Mouse (Mus musculus): ENCODE data around the gene Tpra1.

Gene Tpra1

DNA sequence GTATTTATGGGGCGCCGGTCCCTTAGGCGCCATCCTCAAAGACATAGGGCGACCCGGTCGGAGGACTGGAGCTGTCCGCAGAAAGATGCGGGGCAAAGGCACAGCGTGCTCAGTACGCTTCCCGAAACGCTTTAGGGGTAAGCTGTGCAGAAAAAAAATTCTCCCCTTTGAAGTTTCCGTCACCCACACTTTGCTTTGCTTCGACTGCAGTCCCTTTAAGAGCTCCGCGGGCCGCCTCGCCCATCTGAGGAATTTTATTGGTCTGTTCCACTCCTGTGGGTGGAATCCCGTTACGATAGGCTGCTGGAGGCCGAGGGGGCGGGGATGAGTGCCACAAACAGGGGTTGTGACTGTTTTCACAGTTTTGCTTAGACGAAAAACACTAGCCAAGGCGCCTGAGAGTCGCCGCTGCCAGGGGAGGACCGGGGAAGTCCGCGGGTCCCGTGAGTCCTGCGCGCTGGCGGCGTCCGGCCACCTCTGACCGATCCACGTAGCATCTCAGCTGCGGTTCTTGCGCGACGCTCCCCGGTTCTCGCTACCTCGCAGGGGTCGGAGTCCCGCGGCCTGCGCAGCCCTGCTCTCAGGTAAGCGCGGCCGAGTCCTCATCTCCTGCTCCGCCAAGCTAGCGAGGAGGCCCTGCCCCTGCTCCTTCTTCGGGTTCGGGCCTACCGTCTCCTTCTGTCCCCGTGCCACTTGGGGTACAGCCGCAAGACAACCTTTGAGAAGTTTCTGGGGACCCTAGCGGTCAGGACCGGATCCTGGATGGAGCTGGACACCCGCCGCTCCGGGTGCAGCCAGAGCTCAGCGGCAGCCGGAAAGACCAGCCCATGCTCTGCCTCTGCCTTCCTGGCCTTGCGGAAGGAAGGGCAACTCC is at the start of gene Tpra1:
Gene Tpra1 (plus strand): TSS at position 305 of the 874 bp plus-strand sequence.
- DNase-seq (ENCODE audit: extremely low spot score, low read depth, low spot score): peak; percentile 82

DNA sequence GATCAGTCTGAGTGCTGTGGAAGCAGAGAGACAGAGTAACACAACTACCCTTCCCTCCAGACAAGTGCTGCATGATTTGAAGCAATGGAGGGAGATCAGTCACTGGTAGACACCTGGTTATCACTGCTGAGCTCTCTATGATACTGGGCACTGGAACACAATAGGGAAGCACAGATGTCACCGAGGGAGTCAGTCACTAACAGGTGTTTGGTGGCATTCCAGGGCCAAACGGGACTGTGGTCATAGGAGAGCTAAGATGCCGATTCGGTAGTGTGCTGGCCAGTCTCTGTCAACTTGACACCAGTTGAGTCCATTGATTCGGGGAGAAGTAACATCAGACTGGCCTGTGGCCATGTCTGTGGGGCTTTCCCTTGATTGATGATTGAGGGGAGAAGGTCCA is 47.5 kb upstream of the Tpra1 start:
- no peak for DNase-seq (ENCODE audit: extremely low spot score, low read depth, low spot score)

DNA sequence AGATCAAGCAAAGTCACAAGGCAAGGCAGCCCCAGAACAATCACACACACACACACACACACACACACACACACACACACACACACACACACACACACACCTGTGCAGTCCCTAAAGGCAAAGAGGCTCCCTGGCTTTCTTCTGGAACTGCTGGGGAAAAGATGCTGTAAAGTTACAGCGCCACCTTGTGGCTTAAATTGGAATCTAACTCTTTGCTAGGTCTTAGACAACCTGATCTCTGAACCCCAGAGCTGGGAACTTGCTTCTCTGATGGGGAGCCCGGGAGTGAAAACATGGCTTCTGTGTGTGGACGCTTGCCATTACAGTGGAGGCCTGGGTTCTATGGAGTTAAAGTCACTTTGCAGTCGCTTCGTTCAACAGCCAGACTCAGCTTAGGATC is 46.4 kb upstream of the Tpra1 start:
- DNase-seq (ENCODE audit: extremely low spot score, low read depth, low spot score): peak; percentile 82

GRCm38 (mm10) chr6:88857249-88857648 is 44.8 kb upstream of the Tpra1 start:
- no peak for DNase-seq (ENCODE audit: extremely low spot score, low read depth, low spot score)

DNA sequence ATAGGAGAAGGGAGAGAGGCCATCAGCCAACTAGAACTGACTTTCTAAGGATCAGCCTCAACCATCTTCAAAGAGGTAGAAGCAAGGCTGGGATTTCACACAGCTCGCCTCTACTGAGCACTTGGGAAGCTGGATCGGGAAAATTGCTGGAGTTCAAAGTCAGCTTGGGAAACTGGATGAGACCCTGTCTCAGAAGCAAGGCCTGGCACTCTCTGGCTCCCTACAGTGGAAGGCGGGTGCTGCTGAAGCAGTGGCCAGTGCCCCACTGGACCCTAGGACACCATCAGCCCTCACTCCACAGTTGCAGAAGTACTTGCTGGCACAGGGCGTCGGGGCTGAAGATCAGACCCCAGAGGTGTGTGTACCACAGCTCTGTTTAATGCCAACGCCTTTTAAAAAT is 44.2 kb upstream of the Tpra1 start:
- DNase-seq (ENCODE audit: extremely low spot score, low read depth, low spot score): no peak

- no peak for DNase-seq (ENCODE audit: extremely low spot score, low read depth, low spot score)
Observed at GRCm38 (mm10) chr6:88858341-88858740, 43.7 kb upstream of the Tpra1 start.

DNA sequence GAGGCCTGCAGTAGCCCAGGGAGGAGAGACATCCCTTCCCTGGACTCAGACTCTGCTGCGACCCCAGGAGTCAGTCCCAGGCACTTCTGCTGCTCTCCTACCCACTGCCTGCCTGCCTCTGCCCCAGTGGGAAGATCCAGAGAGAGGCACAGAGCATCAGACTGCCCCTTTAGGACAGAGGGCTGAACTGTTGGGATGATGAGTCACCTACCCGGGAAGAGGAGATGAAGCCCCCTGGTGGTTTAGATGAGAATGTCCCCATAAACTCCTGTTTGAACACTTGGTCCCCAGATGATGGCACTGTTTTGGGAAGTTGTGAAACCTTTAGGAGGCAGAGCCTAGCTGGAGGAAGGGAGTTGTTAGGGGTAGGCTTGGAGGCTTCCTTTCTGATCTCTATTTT is 41.1 kb upstream of the Tpra1 start:
- no peak for DNase-seq (ENCODE audit: extremely low spot score, low read depth, low spot score)

DNA sequence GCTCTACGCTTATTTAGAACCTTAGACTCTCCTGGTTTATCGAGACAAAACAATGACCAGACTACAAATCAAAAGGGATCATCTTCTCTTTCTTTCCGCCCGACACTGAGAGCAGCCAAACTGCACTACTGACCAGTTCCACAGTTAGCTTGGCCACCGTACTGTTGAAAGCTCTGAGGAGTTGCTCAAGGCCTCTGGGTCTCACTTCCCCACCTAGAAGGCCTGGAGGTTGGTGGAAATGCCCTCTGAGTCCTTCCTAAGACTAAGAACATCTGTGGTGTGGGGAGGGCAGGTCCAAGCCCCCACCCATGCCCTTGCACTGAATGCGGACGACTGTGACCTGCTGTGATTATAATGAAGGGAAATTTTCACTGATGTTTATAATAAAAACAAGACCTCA is 36.3 kb upstream of the Tpra1 start:
- DNase-seq (ENCODE audit: extremely low spot score, low read depth, low spot score): no peak

DNA sequence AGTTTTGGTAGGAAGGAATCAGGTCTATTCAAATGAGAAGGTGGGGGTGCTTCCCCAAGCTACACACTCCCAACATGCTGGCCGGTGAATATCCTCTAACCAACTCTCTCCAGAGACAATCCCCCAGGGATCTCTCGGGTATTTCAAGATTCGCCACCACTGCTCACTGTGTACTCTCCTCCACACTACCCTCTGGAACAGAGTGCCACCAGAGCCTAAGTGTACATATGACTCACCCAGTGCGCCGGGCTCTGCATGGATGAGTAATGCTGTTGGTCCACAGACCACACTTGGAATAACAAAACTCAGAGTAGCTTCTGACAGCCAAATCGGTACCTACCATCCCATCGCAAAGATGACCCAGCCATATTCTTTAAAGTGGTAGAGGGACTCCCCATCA is 32.6 kb upstream of the Tpra1 start:
- DNase-seq (ENCODE audit: extremely low spot score, low read depth, low spot score): no peak

GRCm38 (mm10) chr6:88870594-88870993 is 31.5 kb upstream of the Tpra1 start:
- DNase-seq (ENCODE audit: extremely low spot score, low read depth, low spot score): no peak

DNA sequence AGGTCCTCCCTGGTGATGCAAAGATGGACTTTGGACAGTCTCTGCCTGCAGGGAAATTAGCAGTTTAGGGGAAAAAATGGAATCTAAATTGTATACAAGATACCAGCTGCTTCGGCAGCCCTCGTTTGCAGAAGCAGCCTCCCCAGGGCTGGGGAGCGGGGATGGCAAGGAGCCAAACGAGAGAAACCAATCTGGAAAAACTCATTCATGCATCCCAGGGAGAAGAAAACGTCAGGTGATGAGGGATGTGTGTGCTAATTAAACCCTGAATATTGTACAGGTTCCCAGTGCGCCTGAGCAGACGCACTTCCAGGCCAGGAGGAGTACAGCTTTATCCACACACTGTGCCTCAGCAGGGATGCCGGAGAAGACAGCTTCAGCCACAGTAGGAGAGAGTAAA is 30.5 kb upstream of the Tpra1 start:
- no peak for DNase-seq (ENCODE audit: extremely low spot score, low read depth, low spot score)

DNA sequence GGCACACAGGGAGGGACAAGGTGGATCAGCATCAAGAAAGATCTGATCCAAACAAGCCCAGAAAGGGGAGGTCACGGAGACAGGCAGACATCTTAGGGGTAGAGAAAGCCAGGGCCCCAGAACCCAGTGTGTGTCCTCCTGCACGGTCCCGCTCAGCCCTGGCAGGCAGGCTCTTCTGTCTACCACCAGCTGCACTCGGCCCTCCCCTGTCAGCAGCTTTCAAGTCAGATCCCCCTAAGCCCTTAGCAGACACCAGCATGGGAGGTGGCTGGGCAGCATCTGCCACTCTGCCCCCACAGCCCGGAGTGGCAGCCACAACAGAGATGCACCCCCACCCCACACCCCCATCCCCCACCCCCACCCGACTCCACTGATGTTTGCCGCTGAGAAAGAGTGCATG is 29.2 kb upstream of the Tpra1 start:
- DNase-seq (ENCODE audit: extremely low spot score, low read depth, low spot score): no peak

DNA sequence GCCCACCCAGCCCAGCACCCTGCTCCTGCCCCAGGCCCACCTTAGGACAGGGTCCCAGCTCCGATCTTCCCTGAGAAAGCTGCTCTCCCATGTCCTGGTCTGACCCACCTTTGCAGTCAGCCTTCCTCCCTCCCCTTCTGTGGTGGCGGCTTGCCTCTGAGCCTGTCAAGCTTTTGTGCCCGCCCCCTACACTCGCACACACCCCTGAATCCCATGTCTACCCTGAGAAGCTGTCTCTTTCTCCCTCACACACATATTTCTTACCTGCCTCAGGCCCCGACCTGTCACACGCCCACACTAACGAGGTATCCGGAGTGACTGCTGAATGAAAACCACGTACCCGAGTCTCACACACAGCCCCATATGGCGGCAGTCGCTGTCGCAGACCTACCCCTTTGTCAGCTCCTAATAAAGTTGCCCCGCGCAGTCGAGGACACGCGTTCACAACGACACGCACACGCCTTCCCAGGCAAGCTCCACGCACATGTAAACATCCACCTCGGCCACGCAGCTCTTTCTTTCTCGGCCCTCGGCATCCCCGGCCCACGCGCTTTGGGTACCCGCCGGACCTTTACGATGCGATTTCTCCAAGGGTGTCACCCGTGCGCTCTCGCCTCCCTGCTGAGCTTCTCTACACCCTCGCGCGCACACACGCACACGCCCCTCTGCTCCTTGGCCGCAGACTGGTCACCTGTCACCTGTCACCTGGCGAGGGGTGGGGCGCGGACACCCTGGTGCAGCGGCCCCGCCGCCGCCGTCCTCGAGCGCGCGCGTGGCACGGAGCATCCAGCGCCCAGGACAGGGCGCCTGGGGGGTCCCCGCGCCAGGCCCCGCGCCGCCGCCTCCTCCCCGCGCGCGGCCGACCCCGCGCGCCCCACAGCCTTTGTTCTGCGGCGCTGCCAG is 27.8 kb upstream of the Tpra1 start:
- no peak for DNase-seq (ENCODE audit: extremely low spot score, low read depth, low spot score)

DNA sequence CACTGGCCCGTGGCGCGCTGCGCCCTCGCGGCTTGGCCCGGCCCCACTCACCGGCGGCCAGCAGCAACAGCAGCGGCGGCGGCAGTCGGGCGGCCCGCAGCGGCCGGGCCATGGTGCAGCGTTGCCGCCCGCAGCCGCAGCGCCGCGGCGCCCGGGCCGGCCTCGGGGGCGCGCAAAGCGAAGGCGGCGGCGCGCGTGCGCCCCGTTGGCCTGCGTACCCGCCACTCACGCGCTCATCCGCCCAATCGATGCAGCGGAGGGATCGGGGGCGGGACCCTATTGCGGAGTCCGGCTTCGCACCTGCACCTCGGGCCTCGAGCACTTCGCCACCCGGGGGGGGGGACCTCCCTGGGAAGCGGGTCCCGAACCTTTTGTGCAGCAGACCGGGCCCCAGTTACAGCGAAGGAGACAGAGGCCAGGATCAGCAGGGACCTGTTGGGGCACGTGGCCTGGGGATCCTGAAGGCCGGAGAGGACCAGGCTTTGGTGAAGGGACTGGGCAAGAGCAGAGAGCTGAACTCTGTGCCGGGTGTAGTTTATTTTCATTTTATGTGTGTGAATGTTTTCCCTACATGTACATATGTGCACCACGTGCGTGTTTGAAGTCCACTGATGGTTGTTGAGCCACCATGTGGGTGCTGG is 27.1 kb upstream of the Tpra1 start, which contains the start of gene Podxl2:
Gene Podxl2 (minus strand): TSS at position 177 of the 641 bp plus-strand sequence.
- no peak for DNase-seq (ENCODE audit: extremely low spot score, low read depth, low spot score)

GRCm38 (mm10) chr6:88879471-88879870 is 22.6 kb upstream of the Tpra1 start:
- DNase-seq (ENCODE audit: extremely low spot score, low read depth, low spot score): no peak

DNA sequence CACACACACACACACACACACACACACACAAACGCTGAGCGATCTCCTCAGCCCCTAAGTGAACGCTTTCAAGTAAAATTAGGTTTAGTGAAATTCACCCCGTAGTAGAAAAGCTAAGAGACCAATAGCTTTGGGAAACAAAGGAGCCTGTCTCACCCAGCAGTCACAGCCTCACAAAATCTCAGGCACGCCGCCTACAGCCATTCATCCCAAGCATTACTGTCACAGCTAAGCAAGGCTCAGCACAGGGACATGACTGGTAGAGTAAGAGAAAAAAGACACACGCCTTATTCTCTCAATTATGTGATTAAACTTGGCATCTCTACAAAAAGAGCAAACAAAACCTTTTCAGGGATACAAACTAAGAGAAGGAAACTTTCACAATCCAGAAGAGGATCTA is 20.7 kb upstream of the Tpra1 start:
- DNase-seq (ENCODE audit: extremely low spot score, low read depth, low spot score): no peak

- DNase-seq (ENCODE audit: extremely low spot score, low read depth, low spot score): no peak
Observed at GRCm38 (mm10) chr6:88884195-88884594, 17.9 kb upstream of the Tpra1 start.

- no peak for DNase-seq (ENCODE audit: extremely low spot score, low read depth, low spot score)
Observed at GRCm38 (mm10) chr6:88884690-88885089, 17.4 kb upstream of the Tpra1 start.

DNA sequence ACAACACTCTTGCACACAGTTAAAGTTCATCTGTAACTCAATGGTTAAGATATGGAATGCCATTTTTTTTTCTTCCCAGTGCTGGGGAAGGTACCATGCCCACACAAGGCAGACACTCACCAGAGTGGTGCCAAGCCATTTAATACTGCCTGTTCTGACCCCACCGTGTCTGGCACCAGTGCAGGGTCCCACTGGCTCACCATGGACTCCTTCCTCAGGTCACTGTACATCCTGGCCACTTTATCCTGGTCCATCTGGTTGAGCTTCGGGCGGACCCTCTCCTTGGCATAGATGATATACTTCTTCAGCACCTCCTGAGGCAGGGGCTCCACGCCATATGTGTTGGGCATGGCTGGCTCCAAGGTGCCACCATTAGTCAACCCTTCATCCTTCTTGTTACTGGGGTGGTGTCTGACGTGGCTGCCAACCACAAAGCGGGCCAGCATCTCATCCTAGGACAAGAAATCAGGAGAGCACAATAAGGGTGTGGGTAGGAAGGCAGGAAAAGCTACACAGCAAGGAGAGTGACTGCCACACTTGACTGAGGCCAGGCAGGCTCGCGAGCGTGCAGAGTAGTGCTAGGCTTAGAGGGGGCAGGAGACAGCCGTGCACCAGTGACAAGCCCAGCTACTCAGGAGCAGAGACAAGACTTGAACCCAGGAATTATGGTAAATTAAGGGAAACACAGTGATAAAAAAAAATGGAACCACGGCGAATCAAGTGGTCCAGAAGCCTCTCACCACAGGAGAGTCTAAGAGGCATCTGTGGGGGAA is 16.2 kb upstream of the Tpra1 start:
- no peak for DNase-seq (ENCODE audit: extremely low spot score, low read depth, low spot score)

DNA sequence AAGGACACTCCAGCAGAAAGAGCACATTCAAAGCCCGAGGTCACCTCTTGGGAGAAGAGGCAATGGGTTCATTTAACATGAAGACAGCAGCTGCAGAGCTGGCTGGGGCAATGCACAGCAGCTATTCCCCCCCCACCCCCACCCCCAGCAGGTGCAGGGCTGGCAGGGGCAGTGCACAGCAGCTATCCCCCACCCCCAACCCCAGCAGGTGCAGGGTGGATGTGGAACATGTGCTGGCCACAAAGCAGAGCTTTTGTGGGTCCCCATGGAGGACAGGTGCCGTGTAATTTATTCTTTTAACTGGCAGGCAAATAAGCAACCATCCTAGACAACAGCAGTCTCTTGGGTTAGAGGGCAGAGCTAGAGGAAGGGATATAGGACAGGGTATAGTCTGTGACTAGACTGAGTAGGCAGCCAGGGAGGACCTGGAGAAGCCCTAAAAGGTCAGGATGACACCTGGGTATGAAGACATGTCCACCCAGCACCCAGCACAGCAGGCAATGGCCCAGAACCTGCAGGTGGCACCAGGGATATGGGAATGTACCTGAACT is 15.6 kb upstream of the Tpra1 start:
- DNase-seq (ENCODE audit: extremely low spot score, low read depth, low spot score): no peak
